Mouse (Mus musculus) liver, adult 10 weeks (tissue): Measurements from ENCODE around the gene Lgals12. TPM values are rescaled to one million over a fixed set of nuclear protein-coding genes. Genes with fewer than 3 reads are reported as not detected.

Experiments used
- polyA plus RNA-seq: library from polyadenylated mRNA; stranded (reverse); fragments of 350-450 nt; fragmentation: Illumina TruSeq; extraction: RNeasy Lipid Tissue Mini Kit (QIAGEN cat#74804); gene quantifications from one replicate; pipeline ENCODE4 v1.2.3, GENCODE M21; 2014; ENCODE audit warnings: low read depth, low replicate concordance

Gene Lgals12
- polyA plus RNA-seq = not detected

DNA sequence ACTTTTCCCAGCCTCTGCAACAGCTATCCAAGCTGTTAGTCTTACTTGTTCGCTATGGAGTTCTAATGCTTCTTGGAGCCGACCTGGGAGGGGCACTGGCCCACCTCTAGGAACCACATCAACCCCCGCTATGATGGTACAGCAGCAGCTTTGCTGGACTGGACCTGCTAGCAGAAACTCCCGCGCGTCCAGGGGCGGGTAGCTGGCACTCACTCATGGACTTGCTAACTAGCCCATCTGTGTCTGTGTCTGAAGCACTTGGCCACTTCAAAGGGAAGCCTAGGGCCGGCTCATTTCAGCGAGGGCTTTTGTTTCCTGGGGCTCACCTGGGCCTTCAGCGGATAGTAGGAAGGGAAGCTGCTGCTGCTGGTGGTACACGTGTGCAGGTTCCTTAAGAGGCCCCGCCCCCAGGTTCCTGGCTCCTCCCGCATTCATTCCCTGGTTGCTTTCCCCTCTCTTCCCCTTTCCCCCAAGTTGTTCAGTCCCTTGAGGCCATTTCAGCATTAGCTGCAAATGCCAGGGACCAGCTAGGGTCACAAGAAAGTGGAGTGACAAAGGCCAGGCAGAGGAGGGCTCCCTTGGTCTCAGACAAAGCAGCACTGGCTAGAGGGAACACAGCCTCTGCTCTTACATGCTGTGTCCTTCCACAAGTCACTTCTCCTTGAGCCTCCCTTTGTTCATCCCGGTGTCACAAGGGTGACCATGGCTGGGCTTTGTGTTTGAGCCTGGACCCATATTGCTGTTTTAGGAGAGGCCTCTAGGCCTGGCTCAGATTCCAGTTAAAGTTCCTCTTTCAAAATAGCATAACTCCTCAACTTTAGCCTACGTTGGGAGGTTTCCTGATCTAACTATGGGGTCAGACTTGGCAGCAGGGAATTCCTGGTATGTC is at the start of gene Lgals12:
Gene Lgals12, minus strand, starts transcription at position 393 of the 889 bp plus-strand sequence.

DNA sequence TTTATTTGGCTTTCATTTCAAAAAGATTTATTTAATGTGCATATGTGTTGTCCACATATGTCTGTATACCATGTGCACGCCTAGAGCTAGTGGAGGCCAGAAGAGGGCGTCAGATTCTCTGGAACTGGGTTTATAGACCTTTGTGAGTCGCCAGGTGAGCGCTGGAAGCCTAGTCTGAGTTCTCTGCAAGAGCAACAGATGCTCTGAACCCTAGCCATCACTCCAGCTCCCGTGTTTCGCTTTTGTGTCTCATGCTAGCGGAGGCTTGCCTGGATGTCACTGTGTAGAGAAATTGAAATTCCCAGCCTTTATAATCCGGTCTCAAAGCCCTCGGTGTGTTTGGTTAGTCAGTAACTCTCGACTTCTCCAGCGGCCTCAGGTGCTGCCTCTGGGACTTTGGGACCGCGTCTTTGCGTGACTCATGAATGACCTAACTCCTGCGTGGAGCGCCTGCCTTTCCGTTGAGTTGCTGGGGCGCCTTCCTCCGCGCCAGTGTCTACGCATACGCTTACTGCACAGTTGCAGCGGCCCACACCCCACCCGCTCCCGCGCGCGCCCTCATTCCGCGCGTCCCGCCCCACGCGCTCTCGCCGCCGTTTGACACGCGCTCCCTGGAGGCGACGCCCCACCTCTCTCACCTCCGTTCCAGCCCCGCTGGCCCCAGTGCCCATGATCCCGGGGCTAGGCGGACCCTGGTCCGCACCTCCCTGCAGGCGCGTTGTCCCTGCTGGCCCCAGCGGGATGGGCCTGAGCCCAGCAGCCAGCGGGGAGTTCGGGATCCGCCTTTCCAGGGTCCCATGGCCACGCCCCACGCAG is 5.2 kb upstream of the Lgals12 start, which contains the start of gene Hrasls5:
Gene Hrasls5, plus strand, starts transcription at position 600 of the 816 bp plus-strand sequence.

GRCm38 (mm10) chr19:7557328-7557822 is 49.6 kb downstream of the Lgals12 start, which contains the start of gene Pla2g16:
TSS of gene Pla2g16 (plus strand) at chr19:7557459.

Other genes starting within 250 kb of the Lgals12 start
- gene Spindoc, start 224.2 kb downstream of the Lgals12 start, polyA plus RNA-seq = 0.29 TPM
- gene 2700081O15Rik, start 189.6 kb downstream of the Lgals12 start, polyA plus RNA-seq = 0.98 TPM
- gene Rtn3, start 123.9 kb downstream of the Lgals12 start, polyA plus RNA-seq = 142 TPM
- 93.3 TPM for gene Atl3, start 113.2 kb downstream of the Lgals12 start, polyA plus RNA-seq
- gene Pla2g16, start 49.7 kb downstream of the Lgals12 start, polyA plus RNA-seq = 2.4 TPM
- gene Hrasls5, start 5.3 kb upstream of the Lgals12 start, polyA plus RNA-seq = not detected
- not detected for gene Slc22a19, start 104.1 kb upstream of the Lgals12 start, polyA plus RNA-seq
- 285 TPM for gene Slc22a26, start 195.5 kb upstream of the Lgals12 start, polyA plus RNA-seq